Mouse (Mus musculus): Measurements from ENCODE around the gene 1700024B05Rik. TPM values are rescaled to one million over a fixed set of nuclear protein-coding genes. Genes with fewer than 3 reads are reported as not detected.
"Not testable (repeated sequence)": the region's sequence is repeated elsewhere in the genome, so short reads cannot be mapped to it uniquely, and the experiment has no call there.

1700024B05Rik gene
- not detected for total RNA-seq (2021)
- long read RNA-seq, experiment 1 = 0 reads
- long read RNA-seq, experiment 2 = 0 reads

DNA sequence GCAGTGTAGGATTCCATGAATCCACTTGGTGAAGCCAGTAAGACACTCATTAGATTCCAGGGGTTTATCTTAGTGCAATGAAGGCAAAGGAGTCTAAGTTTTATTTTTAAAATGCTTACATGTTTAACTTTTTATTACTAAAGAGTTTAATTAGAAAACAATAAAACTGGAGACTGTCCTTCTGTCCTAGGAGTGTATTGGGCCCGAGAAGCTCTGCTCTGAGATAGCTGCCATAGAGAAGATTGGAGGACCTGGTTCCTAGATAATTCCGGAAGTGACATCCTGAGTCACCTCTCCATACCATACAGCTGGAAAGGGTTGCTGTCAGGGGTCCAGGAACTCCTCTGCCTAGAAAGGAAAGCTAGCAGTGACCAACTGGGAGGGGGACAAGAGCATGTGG, at the start of gene 1700024B05Rik:
Gene 1700024B05Rik (plus strand): TSS at position 301 of the 400 bp plus-strand sequence.
- H3K4me3 ChIP-seq; DNase-seq (ENCODE audit: low spot score in 2 of 2); H3K27ac ChIP-seq: not testable (repeated sequence)

DNA sequence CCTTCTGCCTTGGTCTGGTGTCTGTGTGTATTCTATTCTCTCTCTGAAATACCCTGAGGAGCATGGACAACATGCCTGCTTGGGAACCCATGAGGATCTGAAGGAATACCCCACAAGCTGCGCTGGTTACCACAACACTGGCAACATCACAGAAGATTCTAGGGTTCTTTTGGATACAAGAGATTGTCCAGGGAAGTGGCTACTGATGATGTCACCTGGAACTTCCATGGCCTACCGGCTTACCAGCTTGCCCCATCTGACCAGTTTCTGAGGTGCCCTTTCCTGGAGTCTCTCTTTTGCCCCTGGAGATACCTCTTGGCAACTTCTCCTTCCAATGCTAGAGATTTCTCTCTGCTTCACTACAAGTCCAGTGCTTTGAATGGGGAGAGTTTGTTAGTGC, 36.6 kb upstream of the 1700024B05Rik start, which contains the start of gene Gm7980:
Gene Gm7980 (minus strand): TSS at position 101 of the 400 bp plus-strand sequence.
- H3K27ac ChIP-seq; DNase-seq (ENCODE audit: low spot score in 2 of 2); H3K4me3 ChIP-seq: not testable (repeated sequence)

DNA sequence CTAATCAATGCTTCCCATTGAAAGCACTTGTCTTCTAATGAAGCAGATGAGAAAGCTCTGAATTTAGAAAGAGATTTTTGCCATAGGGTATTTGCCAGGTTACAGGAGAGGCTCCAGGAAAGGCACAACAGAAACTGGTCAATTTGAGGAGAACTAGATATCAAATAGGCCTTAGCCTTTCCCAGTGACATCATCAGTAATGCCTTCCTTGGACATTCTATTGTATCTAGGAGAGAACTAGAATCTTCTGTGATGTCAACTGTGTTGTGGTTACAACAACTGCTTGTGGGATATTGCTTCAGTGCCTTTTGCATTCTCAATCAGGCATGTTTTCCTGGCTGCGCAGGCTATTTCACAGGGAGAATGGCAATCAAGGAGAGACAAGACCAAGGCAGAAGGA, 19.1 kb upstream of the 1700024B05Rik start, which contains the start of gene 1700049E17Rik1:
Gene 1700049E17Rik1 (plus strand): TSS at position 301 of the 400 bp plus-strand sequence.
- H3K4me3 ChIP-seq; DNase-seq (ENCODE audit: low spot score in 2 of 2); H3K27ac ChIP-seq: not testable (repeated sequence)

DNA sequence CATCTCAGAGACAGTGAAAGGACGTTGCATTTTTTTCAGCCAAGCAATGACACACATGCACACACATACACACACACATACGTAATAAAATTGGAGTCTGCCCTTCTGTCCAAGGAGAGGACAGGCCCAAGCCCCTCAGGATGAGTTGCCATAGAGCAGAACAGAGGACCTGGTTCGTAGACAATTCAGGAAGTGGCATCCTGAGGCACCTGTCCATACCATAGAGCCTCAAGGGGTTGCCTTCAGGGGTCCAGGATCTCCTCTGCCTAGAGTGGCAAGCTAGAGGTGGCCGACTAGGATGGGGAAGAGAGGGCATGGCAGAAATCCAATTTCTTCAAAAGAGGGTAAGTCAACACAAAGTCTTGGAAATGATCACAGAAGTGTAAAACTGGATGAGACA, 20.3 kb downstream of the 1700024B05Rik start:
- not testable (repeated sequence) for H3K27ac ChIP-seq; DNase-seq (ENCODE audit: low spot score in 2 of 2); H3K4me3 ChIP-seq

DNA sequence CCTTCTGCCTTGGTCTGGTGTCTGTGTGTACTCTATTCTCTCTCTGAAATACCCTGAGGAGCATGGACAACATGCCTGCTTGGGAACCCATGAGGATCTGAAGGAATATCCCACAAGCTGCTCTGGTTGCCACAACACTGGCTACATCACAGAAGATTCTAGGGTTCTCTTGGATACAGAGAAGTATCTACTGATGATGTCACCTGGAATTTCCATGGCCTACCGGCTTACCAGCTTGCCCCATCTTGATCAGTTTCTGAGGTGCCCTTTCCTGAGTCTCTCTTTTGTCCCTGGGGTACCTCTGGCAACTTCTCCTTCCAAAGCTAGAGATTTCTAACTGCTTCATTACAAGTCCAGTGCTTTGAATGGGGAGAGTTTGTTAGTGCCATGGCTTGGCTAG, 24.0 kb downstream of the 1700024B05Rik start, which contains the start of gene Gm6401:
Gene Gm6401 (minus strand): TSS at position 101 of the 400 bp plus-strand sequence.
- DNase-seq (ENCODE audit: low spot score in 2 of 2); H3K4me3 ChIP-seq; H3K27ac ChIP-seq: not testable (repeated sequence)

DNA sequence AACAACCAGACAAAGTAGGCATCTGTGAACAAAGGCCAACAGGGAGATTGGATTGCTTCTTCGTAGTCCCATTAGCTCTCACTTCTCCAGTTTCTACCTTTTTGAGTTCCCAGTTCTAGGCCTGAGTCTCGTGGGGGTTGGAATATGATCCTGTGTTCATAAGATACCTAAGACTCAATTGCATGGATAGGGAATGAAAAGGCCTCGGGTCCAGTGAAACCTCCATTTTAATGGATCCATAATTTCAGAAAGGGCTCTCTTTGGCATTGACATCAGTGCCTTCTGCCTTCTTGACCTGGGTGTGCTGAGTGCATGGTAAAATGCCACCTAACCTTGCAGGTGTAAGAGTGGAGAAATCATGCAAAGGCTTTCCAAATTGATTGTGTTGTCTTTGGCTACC, 24.8 kb downstream of the 1700024B05Rik start:
- H3K4me3 ChIP-seq = not testable (repeated sequence)

DNA sequence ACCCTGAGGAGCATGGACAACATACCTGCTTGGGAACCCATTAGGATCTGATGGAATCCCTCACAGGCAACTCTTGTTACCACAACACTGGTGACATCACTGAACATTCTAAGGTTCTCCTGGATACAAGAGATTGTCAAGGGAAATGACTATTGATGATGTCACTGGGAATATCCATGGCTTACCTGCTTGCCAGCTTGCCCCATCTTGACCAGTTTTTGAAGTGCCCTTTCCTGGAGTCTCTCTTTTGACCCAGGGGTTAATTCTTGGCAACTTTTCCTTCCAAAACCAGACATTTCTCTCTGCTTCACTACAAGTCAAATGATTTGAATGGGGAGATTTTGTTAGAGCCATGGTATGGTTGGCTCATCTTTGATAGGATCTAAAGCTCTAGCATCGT, 39.4 kb downstream of the 1700024B05Rik start, which contains the start of gene Gm3543:
Gene Gm3543 (minus strand): TSS at position 101 of the 400 bp plus-strand sequence.
- H3K27ac ChIP-seq; DNase-seq (ENCODE audit: low spot score in 2 of 2); H3K4me3 ChIP-seq: not testable (repeated sequence)

More for the DNA sequence above, 24.8 kb downstream of the 1700024B05Rik start:
- not testable (repeated sequence) for DNase-seq (ENCODE audit: low spot score in 2 of 2); H3K27ac ChIP-seq

Other genes with a start within 250 kb of the 1700024B05Rik start
- not detected for gene Gm8068, start 242.1 kb upstream of the 1700024B05Rik start, total RNA-seq (2021)
- gene Gm7929, start 193.4 kb upstream of the 1700024B05Rik start, total RNA-seq (2021) = not detected
- not detected for gene Gm47189, start 171.6 kb upstream of the 1700024B05Rik start, total RNA-seq (2021)
- not detected for gene Gm7980, start 36.7 kb upstream of the 1700024B05Rik start, total RNA-seq (2021)
- not detected for gene 1700049E17Rik1, start 19.0 kb upstream of the 1700024B05Rik start, total RNA-seq (2021)
- gene Gm6401, start 23.9 kb downstream of the 1700024B05Rik start, total RNA-seq (2021) = not detected
- under 1 TPM; 0.88 to 1.00 TPM for gene Gm3543, start 39.3 kb downstream of the 1700024B05Rik start, total RNA-seq (2021)
- gene Gm7951, start 173.4 kb downstream of the 1700024B05Rik start, total RNA-seq (2021) = not detected
- gene Gm17027, start 218.6 kb downstream of the 1700024B05Rik start, total RNA-seq (2021) = not detected
- 1 to 10 TPM; 2.0 to 3.0 TPM for gene Gm3573, start 246.8 kb downstream of the 1700024B05Rik start, total RNA-seq (2021)